Mouse (Mus musculus): ENCODE results near the gene Mxra7.
A peak's percentile ranks its signal among the peaks of the same experiment; 100 is the strongest.
"Not testable (repeated sequence)": the region's sequence is repeated elsewhere in the genome, so short reads cannot be mapped to it uniquely, and the experiment has no call there.

The Mxra7 gene

DNA sequence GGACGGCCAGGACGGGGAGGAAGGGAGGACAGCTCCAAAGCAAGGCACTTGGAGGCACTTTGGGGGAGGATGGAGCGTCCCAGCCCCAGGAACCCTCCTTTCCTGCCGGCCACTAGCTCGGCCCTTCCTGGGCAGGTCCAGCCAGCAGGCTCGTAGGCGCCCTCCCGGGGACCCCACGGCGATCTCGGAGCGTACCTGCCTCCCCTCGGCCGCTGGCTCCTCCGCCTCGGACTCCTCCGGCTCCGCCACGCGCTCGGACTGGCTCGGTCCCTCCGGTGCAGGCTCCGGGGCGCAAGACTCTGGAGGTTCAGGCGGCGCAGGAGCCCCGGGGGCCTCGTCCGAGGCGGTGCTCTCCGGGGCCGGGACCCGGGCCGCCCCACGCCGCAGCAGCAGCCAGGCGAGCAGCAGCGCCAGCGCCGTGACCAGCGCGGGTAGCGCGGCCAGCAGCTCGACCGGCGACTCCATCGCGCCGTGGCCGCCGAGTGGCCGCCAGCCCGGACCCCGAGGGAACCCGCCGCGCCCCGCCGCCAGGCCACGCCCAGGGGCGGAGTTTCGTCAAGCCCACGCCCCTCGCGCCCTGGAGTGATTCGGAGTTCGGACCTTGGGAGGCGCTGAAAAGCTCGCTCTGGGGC lies at the start of gene Mxra7:
Gene Mxra7, minus strand, starts transcription at position 513 of the 632 bp plus-strand sequence.
- no peak for DNase-seq (ENCODE audit: low read depth, low spot score)

DNA sequence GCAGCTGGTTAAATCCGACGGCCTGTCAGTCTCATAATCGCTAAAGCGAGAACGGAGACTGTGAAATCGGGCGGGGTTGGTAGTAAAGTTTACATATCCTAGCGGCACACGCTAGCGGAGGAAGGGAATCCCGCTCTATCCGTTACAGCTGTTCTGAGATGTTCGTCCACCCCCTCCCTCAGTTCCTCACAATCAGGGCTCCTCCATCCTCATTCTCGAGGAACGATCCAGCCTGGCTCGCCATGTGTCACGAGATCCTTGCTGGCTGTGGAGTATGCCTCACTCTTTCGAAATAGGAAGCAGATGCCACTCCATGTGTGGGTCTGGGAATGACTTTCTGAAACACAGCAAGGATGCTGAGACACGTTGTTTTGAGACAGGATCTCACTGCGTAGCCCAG lies 46.1 kb upstream of the Mxra7 start:
- DNase-seq (ENCODE audit: low read depth, low spot score): no peak

DNA sequence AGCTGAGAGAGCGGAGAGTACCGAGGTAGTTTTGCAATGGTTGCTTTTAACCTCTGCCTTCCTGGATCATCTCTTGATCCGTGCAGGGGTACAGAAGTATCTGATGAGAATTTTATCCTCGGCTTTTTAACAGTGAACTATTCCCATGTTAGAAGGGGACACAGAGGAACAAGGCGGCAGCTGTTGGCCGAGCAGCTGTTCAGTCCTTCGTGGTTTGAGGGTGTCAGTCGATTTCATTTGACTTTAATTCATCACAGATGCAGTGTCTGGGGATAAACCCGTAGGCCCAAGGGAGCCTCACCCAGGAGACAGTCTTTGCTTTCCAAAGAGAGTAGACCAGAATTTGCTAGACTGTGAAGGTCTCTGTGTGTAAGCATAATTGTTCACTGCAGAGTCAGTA lies 43.7 kb upstream of the Mxra7 start:
- DNase-seq (ENCODE audit: low read depth, low spot score): no peak

DNA sequence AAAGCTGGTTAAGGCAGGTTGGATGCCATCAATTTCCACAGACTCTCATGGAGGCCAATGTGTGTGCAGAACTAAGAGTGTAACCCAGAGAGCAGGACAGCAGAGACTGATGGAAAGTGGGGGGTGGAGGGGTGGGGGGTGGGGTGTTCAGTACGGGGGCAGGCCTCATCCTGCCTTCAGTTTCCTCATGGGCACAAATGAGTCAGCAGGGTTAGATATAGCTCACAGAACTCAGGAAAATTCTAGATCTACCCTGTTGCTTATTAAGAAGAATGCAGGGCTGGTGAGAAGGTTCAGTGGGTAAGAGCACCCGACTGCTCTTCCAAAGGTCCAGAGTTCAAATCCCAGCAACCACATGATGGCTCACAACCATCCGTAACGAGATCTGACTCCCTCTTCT lies 41.8 kb upstream of the Mxra7 start:
- no peak for DNase-seq (ENCODE audit: low read depth, low spot score)

DNA sequence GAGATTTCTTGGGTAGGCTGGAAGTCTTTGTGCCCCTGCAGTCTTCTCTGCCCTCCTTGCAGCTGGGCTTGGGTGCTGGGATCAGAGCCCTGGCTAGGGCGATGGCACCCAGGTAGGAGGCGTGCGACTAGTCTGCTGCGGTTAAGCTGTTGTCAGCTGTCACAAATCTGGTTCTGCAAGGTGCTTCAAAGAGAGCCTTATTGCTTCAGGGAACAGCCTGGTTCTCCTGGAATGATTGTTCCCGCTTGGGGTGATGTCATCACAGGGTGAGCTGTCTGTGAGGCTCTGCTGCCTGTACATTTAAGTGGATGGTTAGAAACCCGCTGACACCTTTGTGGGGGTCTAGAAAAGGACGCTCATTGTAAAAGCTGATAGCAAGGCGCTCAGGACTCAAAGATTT lies 41.4 kb upstream of the Mxra7 start:
- DNase-seq (ENCODE audit: low read depth, low spot score): no peak

DNA sequence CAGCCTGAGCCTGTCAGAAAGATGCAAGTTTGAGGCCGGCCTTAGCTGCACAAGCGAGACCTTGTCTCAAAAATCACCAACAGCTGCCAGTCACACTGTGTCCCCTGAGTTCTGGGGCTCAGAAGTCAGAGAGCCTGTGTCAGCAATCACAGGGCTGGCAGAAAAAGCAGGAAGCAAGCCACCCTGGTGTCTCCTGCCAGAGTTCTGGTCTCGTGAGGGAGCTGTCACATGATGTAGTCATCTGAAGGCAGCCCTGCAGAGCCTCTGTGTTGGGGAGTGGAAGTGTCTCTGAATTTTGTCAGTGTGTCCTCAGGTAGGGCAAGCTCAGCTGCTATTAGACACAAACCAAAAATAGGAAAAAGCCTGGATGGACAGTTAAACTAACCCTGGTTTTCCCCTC lies 40.3 kb upstream of the Mxra7 start:
- DNase-seq (ENCODE audit: low read depth, low spot score): no peak

DNA sequence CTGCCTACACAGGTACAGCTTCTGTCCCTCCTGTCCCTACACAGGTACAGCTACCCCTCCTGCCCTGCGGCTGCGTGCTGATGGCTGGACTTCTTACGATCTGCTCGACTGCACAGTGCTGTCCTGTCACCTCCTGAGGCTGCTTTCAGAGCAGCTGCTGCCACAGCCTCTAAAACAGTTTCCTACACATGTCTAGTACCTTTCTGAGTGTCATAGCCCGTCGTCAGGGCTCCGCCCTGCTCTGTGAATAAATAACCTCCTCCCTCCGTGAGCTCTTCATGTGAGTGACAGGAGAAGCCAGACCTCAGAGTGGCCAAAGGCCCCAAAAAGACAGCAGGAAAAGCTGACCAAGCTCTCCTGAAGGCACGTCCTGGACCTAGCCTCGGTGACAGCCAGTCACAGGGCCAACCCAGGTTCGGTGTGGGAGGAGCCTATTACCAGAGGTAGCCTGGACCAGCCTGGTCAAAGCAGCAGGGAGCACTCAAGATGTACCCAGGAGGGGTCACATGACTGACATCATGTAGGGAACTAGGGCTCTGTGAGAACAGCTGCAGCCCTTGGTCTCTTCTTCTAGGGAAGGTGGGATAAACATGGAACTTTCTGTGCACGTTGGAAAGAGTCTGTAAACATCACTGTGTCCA lies 38.2 kb upstream of the Mxra7 start:
- no peak for DNase-seq (ENCODE audit: low read depth, low spot score)

DNA sequence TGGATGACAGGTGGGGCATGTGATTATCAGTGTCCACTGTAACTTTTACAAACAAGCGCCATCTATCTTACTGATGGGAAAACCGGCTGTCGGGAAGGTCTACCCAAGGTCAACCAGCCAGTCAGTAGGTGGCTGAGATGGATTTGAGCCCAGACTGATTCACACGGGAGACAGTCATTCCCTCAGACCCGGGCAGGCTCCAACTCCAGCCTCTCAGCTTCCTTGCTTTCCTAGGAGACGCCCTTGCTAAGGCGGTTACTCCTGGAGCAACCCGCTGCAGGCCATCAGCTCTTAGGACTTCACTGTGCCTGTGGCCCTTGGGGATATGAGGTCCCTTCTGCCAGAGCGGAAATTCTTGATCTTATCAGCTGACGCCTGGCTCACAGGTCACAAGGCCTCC lies 36.6 kb upstream of the Mxra7 start:
- DNase-seq (ENCODE audit: low read depth, low spot score): no peak

DNA sequence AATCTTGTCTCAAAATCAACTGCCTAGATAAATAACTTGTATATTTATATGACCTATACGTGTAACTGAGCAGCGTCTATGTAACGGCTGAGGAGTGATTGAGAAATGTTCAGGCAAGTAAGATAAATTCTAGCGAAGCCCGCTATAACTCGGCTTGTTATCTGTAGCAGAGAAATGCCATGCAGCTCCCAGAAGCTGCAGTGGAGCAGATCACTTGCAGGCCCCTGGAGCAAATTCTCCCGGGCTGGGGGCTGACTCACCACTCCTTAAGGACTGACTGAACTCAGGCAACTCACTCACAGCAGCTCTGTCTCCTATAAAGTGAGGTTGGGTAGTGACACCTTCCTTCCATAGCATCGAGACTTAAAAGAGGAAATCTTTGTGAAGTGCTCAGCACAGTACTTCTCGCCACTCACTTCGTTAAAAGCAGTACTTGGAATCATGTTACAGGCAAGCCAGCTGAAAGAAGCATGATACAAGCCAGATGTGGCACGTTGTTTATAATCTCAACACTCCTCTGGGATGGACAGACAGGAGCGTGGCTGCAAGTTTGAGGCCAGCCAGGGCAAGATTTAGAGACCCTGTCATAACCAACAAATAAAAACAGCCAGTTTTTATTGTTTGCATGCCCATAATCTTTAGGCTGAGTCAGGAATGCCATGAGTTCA lies 29.5 kb upstream of the Mxra7 start:
- no peak for DNase-seq (ENCODE audit: low read depth, low spot score)

DNA sequence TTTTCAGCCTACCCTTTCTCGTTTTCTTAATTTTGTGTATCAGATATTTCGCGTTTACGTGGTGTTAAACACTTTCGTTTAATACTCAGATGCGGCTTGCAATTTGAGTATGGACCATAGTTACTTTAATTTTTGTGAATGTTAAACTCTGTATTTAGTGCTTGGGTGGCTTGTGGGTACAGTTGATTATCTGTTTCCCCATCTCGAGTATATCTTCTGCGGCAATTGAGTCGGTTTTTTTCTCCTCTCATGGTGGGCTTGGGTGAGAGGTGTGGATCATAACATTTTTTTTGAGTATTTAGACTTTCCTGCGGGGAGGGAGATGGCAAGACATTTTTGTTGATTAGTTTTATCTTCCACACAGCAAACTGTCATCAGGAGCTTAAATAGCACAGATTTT lies 26.4 kb upstream of the Mxra7 start:
- DNase-seq (ENCODE audit: low read depth, low spot score): no peak

DNA sequence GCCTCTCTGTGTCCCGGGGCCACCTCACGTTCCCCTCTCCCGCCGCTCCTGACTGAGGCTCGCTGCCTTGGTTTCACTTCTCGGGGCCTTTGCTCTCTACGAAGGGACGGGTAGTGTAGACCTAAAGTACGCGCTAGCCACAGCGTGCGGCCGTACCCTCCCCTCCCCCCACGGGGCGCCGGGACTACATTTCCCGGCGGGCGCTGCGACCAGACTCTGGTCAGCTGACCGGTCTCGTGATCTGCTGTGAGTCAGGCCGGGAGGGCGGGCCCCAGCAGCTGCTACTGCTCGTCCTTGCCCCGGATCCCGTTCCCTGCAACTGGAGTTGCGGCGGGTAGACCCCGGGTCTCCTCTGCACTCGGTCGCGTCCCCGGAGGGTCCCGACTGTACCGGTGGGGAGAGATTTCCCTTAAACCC lies 25.7 kb upstream of the Mxra7 start:
- DNase-seq (ENCODE audit: low read depth, low spot score): peak; percentile 89

DNA sequence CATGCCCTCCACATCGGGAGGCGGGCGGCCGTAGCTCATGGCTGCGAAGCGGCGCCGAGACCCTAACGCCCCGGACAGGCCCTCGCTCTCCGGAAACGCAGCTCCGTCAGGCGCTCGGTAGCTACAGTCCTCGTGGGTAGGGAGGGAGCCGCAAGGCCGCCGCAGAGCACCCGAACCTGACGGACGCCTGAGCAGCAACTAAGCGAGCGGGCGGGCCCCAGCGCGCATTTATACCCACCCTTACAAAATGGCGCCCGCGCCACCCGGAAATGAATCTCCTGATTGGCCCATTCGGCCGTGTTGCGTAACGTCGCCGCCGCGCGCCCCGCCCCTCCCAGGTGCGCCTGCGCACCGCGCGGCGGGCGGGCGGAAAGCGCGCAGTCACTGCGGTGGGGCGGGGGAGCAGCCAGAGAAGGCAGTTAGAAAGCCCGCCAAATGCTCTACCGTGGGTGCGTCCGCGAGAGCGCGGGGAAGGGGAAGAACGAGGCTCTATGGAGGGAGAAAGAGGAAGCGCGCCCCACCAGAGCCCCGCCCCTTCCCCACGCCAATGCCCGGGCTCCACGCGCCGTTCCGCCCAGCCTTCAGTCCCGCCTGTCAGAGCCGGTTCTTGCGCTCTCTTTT lies 25.2 kb upstream of the Mxra7 start, which contains the start of gene Srsf2:
Gene Srsf2, minus strand, starts transcription at position 204 of the 621 bp plus-strand sequence.
- peak; percentile 85 for DNase-seq (ENCODE audit: low read depth, low spot score)

DNA sequence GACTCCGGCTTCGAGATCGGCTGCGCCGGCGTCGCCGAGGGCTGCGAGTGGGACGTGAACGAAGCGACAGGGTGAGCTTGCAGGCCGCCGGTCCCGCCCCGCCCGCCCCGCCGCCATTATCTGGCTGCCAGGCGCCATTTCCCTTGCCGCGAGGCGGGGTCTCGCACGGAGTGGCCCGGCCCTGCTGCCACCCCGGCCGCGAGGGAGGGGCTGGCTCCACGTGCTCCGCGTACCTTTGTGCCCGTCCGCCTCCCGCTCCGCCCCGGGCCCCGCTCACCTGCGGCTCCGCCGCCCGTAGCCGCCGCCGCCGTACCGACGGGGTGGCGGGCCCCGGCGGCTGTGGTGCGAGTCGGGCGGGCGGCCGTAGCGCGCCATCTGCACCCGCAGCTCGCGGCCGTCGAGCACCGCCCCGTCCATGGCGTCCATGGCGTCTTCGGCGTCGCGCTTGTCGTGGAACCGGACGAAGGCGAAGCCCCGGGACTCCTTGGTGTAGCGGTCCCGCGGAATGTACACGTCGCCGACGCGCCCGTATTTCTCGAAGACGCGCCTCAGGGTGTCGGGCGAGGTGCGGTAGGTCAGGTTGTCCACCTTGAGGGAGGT lies 24.5 kb upstream of the Mxra7 start, which contains the start of gene Mfsd11:
Gene Mfsd11, plus strand, starts transcription at position 150 of the 600 bp plus-strand sequence.
- DNase-seq (ENCODE audit: low read depth, low spot score): no peak

DNA sequence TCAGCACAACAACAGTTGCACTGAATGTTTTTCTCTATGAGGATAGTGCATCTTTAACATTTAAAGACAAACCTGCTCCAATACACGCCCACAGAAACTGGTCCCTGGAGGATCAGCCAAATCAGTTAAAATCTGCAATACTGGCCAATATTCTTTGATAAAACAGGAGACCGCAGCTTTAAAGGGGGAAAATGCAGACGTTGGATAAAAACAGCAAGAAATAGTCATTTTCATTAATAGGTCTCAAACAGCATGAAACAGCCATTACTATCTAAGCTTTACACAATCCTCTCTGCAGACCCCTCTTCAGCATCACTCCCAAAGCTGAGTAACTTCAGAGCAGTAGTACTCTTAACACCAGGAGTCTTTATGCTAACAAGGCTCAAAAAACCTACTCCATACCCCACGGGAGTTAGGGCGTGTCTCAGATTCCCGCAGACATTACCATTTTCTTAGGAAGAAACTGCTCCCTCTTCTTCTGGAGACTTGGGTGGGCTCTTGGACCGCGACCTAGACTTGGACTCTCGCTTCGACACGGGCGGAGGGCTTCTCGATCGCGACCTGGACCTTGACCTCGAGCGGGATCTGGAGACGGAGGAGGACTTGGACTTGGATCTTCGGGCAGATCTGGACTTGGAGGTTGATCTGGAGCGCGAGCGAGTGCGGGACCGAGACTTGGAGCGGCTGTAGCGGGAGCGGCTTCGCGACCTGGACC lies 23.9 kb upstream of the Mxra7 start:
- DNase-seq (ENCODE audit: low read depth, low spot score): no peak

DNA sequence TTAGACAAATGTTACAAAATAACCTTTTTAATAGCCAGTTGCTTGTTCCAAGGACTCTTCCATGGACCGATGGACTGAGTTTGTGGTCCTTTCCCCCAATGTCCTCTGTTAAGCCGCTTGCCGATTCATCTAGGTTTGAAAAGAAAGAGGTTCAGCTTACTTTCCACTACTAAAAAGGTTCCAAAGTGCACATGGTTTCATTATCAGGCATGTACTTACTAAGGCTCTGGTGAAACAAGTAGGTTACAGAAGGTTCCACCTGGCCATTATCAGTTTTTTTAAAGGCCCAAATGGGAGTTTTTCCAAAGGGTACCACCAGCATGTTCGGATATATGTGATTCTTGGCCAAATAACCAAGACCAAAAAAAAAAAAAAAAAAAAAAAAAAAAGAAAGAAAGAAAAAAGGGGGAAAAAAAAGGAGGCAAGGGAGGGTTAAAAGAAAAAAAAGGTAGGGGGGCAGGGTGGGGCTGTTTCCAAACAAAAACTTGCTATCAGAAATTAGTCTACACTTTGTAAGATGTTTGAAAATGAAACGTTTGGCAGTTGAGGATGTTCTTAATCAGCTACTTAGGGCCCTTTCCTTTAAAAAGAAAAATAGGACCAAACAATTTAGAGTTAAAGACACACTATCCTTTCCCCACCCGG lies 23.1 kb upstream of the Mxra7 start:
- DNase-seq (ENCODE audit: low read depth, low spot score): no peak

DNA sequence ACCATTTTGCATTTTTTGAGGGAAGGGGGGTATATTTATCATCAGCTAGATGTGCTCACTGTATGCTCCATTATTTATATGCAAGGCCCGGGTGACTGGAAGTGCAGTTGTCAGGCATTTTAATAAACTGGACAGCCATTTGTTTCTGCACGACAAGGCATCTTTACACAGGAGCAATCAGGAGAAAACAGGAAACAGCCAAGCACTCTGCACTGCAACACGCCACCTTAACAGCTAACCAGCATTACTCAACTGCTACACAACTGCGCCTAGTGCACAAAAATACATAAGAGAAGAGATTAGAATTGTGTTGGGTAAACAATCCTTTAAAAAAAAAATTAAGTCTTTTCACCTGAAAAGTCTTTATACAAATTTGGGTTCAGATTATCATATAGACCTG lies 22.2 kb upstream of the Mxra7 start:
- no peak for DNase-seq (ENCODE audit: low read depth, low spot score)

DNA sequence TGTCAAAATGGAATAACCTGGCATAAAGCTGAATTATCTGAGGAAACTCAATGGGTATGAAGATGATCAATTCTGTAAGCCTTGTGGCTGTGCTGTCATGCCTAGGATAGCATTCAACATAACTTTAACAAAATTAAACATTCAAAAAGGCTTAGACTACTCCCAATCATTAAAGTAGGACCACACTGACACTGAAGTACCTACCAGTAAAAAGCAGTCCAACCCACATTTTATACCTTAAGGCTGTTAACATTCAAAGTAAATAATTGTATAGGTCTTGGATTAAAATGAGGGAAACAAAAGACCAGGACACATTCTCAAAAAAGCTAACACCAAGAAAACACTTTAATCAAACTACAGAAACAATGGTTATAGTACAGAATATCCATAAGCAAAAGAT lies 21.7 kb upstream of the Mxra7 start:
- no peak for DNase-seq (ENCODE audit: low read depth, low spot score)

DNA sequence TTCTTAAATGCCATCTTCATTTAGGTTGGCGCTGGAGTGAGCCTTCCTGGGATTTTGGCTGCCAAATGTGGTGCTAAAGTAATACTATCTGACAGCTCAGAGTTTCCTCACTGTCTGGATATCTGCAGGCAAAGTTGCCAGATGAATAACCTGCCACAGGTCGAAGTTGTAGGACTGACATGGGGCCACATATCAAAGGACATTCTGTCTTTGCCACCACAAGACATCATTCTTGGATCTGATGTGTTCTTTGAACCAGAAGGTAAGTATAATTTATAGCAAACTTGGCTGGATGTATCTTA lies 21.0 kb upstream of the Mxra7 start:
- DNase-seq (ENCODE audit: low read depth, low spot score): not testable (repeated sequence)

DNA sequence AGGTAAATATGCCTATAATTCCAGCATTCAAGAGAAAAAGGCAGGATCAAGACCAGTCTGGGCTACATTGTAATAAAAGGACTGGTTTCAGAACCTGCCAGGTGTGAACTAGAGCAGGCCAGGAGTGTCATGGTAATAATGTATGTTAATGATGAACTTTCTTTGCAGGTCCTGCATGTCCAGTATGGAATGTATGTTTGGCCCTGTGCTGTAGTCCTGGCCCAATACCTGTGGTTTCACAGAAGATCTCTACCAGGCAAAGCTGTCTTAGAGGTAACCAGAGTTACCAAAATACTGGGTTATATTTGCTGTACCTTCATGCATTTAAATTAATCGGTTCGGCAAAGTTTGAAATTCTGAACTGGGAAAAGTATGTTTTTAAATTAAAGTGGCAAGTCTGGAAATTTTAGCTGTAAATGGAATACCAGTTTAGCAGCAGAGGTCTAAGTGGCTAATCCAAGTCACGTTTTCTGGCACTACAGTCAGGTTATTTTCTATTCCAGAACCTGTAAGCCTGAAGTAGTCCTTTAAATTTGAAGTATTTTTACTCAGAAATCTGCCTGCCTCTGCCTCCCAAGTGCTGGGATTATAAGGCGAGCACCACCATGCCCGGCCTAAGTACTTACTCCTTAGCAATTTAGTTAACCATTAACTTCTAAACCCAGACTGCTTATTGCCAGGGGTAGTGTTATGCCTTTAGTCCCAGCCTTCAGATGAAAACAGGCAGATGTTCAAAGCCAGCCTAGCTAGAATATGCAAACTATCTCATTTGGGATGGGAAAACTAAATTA lies 20.4 kb upstream of the Mxra7 start:
- no peak for DNase-seq (ENCODE audit: low read depth, low spot score)
